Mouse (Mus musculus) small intestine, adult 2 months (tissue): Measurements from ENCODE around the gene Rfx8.

Source experiments
- CTCF ChIP-seq: fragments of 200-500 bp; IDR thresholded peaks from 2 replicates; pipeline ENCODE4 v1.5.1; 2012; ENCODE audit warnings: low read depth, mild to moderate bottlenecking, control low read depth, inconsistent platforms, low read length, moderate library complexity, mixed read lengths; ENCODE audit not compliant: insufficient replicate concordance, insufficient read length; ENCODE audit errors: extremely low read depth
- POLR2A ChIP-seq: fragments of 200-500 bp; IDR thresholded peaks from 2 replicates; pipeline ENCODE4 v1.6.1; 2012; ENCODE audit warnings: low read depth, mild to moderate bottlenecking, control low read depth, inconsistent platforms, low read length, moderate library complexity

GRCm38 (mm10) chr1:39702216-39703046 lies 18.4 kb downstream of the Rfx8 start:
- no peak for TF ChIP-seq CTCF
- TF ChIP-seq POLR2A, result no peak
